Mouse (Mus musculus) intestine, postnatal 0 days (tissue): ENCODE results near the gene Map4k4. TPM values are rescaled to one million over a fixed set of nuclear protein-coding genes. Genes with fewer than 3 reads are reported as not detected.

Experiments used
- ATAC-seq: fragments of 200-750 bp; cut with Nextera tagmentation; 2 replicates; pipeline ENCODE4 v1.8.0; 2017; ENCODE audit warnings: mild to moderate bottlenecking, moderate TSS enrichment, moderate library complexity
- H3K27ac ChIP-seq: fragments of 300-500 bp; sonication (generic); 2 replicates; pipeline ENCODE4 v1.5.1; 2014; ENCODE audit warnings: mild to moderate bottlenecking, low read depth, low read length, moderate library complexity
- H3K27me3 ChIP-seq: fragments of 300-500 bp; sonication (generic); replicated peaks from 2 replicates; pipeline ENCODE4 v1.6.1; 2014; ENCODE audit warnings: low read length, mixed read lengths; ENCODE audit not compliant: control insufficient read depth, insufficient read depth
- H3K36me3 ChIP-seq: fragments of 300-500 bp; sonication (generic); 2 replicates; pipeline ENCODE4 v1.6.1; 2014; ENCODE audit warnings: mild to moderate bottlenecking, moderate library complexity; ENCODE audit not compliant: control insufficient read depth, insufficient read depth
- H3K4me1 ChIP-seq: fragments of 300-500 bp; sonication (generic); replicated peaks from 2 replicates; pipeline ENCODE4 v1.6.1; 2014; ENCODE audit warnings: antibody characterized with exemption, low read length, mixed read lengths; ENCODE audit not compliant: control insufficient read depth, insufficient read depth
- H3K4me2 ChIP-seq: fragments of 300-500 bp; sonication (generic); replicated peaks from 2 replicates; pipeline ENCODE4 v1.6.1; 2014; ENCODE audit warnings: low read depth, mild to moderate bottlenecking, moderate library complexity
- H3K4me3 ChIP-seq: fragments of 300-500 bp; sonication (generic); 2 replicates; pipeline ENCODE4 v1.5.1; 2014; ENCODE audit warnings: low read depth, low read length
- H3K9ac ChIP-seq: fragments of 300-500 bp; sonication (generic); 2 replicates; pipeline ENCODE4 v1.6.1; 2014; ENCODE audit warnings: mild to moderate bottlenecking, low read depth, low read length
- H3K9me3 ChIP-seq: fragments of 300-500 bp; sonication (generic); 2 replicates; pipeline ENCODE4 v1.6.1; 2016; ENCODE audit warnings: mixed run types; ENCODE audit not compliant: control insufficient read depth
- CTCF ChIP-seq: sonication (generic); IDR thresholded peaks from 2 replicates; pipeline ENCODE4 v1.5.1; 2016; ENCODE audit warnings: low read depth, mild to moderate bottlenecking, control low read depth, antibody characterized with exemption, moderate library complexity
- WGBS: fragments of 180-500 bp; shearing (Covaris S2); extraction: QIAGEN DNeasy Blood & Tissue Kit; methylation state at CpG from one replicate; pipeline ENCODE4 v1.1.7; 2014; 5-methylcytosine and 5-hydroxymethylcytosine counted together
- polyA plus RNA-seq: library from polyadenylated mRNA; unstranded; fragments of >200 nt; fragmentation: Nextera tagmentation; extraction: Ambion mirVana; gene quantifications from 2 replicates; pipeline ENCODE4 v1.2.1, GENCODE M21; 2015

Gene Map4k4
- polyA plus RNA-seq, 1 experiment from 2014 or later = 6.8 TPM

DNA sequence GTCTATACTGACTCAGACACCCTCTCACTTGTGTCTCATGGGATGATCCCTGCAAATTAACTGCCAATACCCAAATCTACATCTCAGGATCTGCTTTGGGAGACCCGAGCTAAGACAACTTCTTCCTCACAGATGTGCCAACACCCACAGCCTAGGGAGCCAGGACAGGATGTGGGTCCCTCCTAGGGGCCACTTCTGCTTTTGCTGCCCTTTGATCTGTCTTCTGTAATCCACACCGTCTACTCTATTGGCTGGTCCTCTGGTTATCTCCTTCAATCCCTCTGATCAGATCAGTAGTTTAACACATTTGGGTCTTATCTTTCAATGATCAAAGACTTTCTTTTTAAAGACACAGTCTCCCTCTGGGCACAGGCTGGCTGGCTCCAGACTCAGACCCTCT, 5.2 kb upstream of the Map4k4 start:
- 0 out of 2 replicates have a peak, but pooled peaks have one; percentile 26 for ATAC-seq
- Histone ChIP-seq H3K4me3 (no peak overlapping the region), H3K36me3 (no peaks in the 10 kb centered on the region), H3K4me2 (no peak overlapping the region; the same call in 1 of the 2 replicates), H3K27ac (no peak overlapping the region), H3K9me3 (no peaks in the 10 kb centered on the region), H3K27me3 (no peaks in the 10 kb centered on the region), H3K9ac (no peak overlapping the region), H3K4me1 (0 out of 2 replicates have a peak, but pooled peaks cover 4% of the 10 kb centered on the region)
- 6% methylated on average over 2 of the region's 2 CpGs for WGBS
- TF ChIP-seq CTCF = no peak

GRCm38 (mm10) chr1:39896581-39896980, 4.1 kb upstream of the Map4k4 start:
- Histone ChIP-seq H3K9me3 (no peaks in the 10 kb centered on the region), H3K4me1 (0 out of 2 replicates have a peak, but pooled peaks cover 4% of the 10 kb centered on the region), H3K9ac (no peak overlapping the region), H3K4me3 (no peak overlapping the region), H3K4me2 (no peak overlapping the region), H3K27me3 (no peaks in the 10 kb centered on the region), H3K36me3 (no peaks in the 10 kb centered on the region), H3K27ac (no peak overlapping the region; the same call in 1 of the 2 replicates)
- no peak for ATAC-seq
- WGBS = 61% methylated on average over 2 of the region's 2 CpGs
- TF ChIP-seq CTCF = no peak

DNA sequence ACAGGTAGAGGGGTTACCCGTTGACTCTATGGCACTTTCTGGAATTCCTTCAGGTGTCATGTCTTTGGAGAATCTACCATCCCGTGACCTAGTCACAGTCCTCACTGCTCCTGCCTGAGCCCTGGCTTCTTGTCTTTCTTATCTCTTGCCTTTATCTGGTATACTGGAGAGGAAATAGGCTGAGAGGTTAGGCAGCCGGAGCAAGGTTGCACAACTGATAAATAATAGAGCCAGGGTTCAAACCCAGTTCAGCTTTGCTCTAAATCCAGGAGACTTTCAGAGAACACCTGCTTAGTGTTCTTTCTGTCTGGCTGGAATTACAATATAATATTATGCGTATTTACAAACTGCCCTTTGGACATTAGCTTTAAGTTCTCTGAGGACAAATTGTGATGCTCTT, 2.0 kb upstream of the Map4k4 start:
- Histone ChIP-seq H3K4me2 (no peak overlapping the region), H3K4me1 (0 out of 2 replicates have a peak, but pooled peaks cover 4% of the 10 kb centered on the region), H3K27me3 (no peaks in the 10 kb centered on the region), H3K27ac (no peak overlapping the region; the same call in 1 of the 2 replicates), H3K36me3 (no peaks in the 10 kb centered on the region), H3K4me3 (no peak overlapping the region), H3K9me3 (no peaks in the 10 kb centered on the region), H3K9ac (no peak overlapping the region)
- TF ChIP-seq CTCF = no peak
- WGBS = 39% methylated on average over 4 of the region's 4 CpGs
- ATAC-seq = no peak; the same call in 1 of the 2 replicates

- Histone ChIP-seq H3K4me3 (peak overlapping the region; percentile 93), H3K27ac (peak overlapping the region; percentile 92), H3K4me2 (peak overlapping the region; percentile 82), H3K4me1 (0 out of 2 replicates have a peak, but pooled peaks cover 4% of the 10 kb centered on the region), H3K36me3 (0 out of 2 replicates have a peak, but pooled peaks cover 6% of the 10 kb centered on the region), H3K27me3 (no peaks in the 10 kb centered on the region), H3K9ac (peak overlapping the region; percentile 97), H3K9me3 (no peaks in the 10 kb centered on the region)
- under 1% methylated on average over 65 of the region's 75 CpGs for WGBS
- ATAC-seq = peak; percentile 67
- TF ChIP-seq CTCF = no peak
Observed at GRCm38 (mm10) chr1:39901063-39901811, 524 bp downstream of the Map4k4 start.

- no peak for ATAC-seq
- WGBS = 5% methylated on average over 26 of the region's 26 CpGs
Observed at GRCm38 (mm10) chr1:39901851-39902703, 1.4 kb downstream of the Map4k4 start.

DNA sequence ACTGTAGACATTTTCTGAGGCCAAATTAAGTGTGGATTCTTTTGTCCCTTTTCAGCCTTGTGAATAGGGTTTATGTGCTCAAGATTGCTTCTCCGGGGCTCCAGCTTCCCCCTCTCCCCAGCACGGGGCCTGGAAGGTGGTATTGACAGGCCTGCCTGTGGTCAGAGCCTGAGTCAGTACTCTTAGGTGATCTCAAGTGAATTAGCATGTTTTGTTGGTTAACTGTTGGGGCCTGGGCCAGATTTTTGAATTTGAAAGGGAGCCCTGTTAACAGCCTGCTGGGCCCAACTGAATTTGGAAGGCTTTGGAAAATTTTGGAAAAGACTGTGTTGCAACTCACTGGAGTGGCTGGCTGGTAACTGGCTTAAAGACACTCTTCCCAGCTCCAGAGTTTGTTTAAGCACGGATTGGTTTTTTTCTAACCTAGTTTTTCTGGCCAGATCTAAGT, 2.0 kb downstream of the Map4k4 start:
- Histone ChIP-seq H3K4me1 (no peaks in the 10 kb centered on the region), H3K36me3 (0 out of 2 replicates have a peak, but pooled peaks cover 6% of the 10 kb centered on the region), H3K27ac (no peak overlapping the region), H3K27me3 (no peaks in the 10 kb centered on the region), H3K9me3 (no peaks in the 10 kb centered on the region), H3K9ac (peak overlapping the region; percentile 28; the same call in 1 of the 2 replicates), H3K4me2 (peak overlapping the region; percentile 82), H3K4me3 (peak overlapping the region; percentile 93)
- 12% methylated on average over 3 of the region's 3 CpGs for WGBS
- TF ChIP-seq CTCF = no peak
- ATAC-seq = no peak

More at GRCm38 (mm10) chr1:39901851-39902703, 1.4 kb downstream of the Map4k4 start:
- Histone ChIP-seq H3K9ac (peak overlapping the region; percentile 97), H3K4me2 (peak overlapping the region; percentile 82), H3K9me3 (no peaks in the 10 kb centered on the region), H3K4me3 (peak overlapping the region; percentile 93), H3K27me3 (no peaks in the 10 kb centered on the region), H3K4me1 (0 out of 2 replicates have a peak, but pooled peaks cover under 1% of the 10 kb centered on the region), H3K27ac (peak overlapping the region; percentile 92), H3K36me3 (0 out of 2 replicates have a peak, but pooled peaks cover 6% of the 10 kb centered on the region)
- TF ChIP-seq CTCF = no peak
